Mouse (Mus musculus) intestine, postnatal 0 days (tissue): ENCODE results near the gene Cdkn2d. TPM values are rescaled to one million over a fixed set of nuclear protein-coding genes. Genes with fewer than 3 reads are reported as not detected.
A peak's percentile ranks its signal among the peaks of the same experiment; 100 is the strongest.

ENCODE experiments used
- ATAC-seq: fragments of 200-750 bp; cut with Nextera tagmentation; 2 replicates; pipeline ENCODE4 v1.8.0; 2017; ENCODE audit warnings: mild to moderate bottlenecking, moderate TSS enrichment, moderate library complexity
- H3K27ac ChIP-seq: fragments of 300-500 bp; sonication (generic); 2 replicates; pipeline ENCODE4 v1.5.1; 2014; ENCODE audit warnings: mild to moderate bottlenecking, low read depth, low read length, moderate library complexity
- H3K27me3 ChIP-seq: fragments of 300-500 bp; sonication (generic); replicated peaks from 2 replicates; pipeline ENCODE4 v1.6.1; 2014; ENCODE audit warnings: low read length, mixed read lengths; ENCODE audit not compliant: control insufficient read depth, insufficient read depth
- H3K36me3 ChIP-seq: fragments of 300-500 bp; sonication (generic); 2 replicates; pipeline ENCODE4 v1.6.1; 2014; ENCODE audit warnings: mild to moderate bottlenecking, moderate library complexity; ENCODE audit not compliant: control insufficient read depth, insufficient read depth
- H3K4me1 ChIP-seq: fragments of 300-500 bp; sonication (generic); replicated peaks from 2 replicates; pipeline ENCODE4 v1.6.1; 2014; ENCODE audit warnings: antibody characterized with exemption, low read length, mixed read lengths; ENCODE audit not compliant: control insufficient read depth, insufficient read depth
- H3K4me2 ChIP-seq: fragments of 300-500 bp; sonication (generic); replicated peaks from 2 replicates; pipeline ENCODE4 v1.6.1; 2014; ENCODE audit warnings: low read depth, mild to moderate bottlenecking, moderate library complexity
- H3K4me3 ChIP-seq: fragments of 300-500 bp; sonication (generic); 2 replicates; pipeline ENCODE4 v1.5.1; 2014; ENCODE audit warnings: low read depth, low read length
- H3K9ac ChIP-seq: fragments of 300-500 bp; sonication (generic); 2 replicates; pipeline ENCODE4 v1.6.1; 2014; ENCODE audit warnings: mild to moderate bottlenecking, low read depth, low read length
- H3K9me3 ChIP-seq: fragments of 300-500 bp; sonication (generic); 2 replicates; pipeline ENCODE4 v1.6.1; 2016; ENCODE audit warnings: mixed run types; ENCODE audit not compliant: control insufficient read depth
- CTCF ChIP-seq: sonication (generic); IDR thresholded peaks from 2 replicates; pipeline ENCODE4 v1.5.1; 2016; ENCODE audit warnings: low read depth, mild to moderate bottlenecking, control low read depth, antibody characterized with exemption, moderate library complexity
- WGBS: fragments of 180-500 bp; shearing (Covaris S2); extraction: QIAGEN DNeasy Blood & Tissue Kit; methylation state at CpG from one replicate; pipeline ENCODE4 v1.1.7; 2014; 5-methylcytosine and 5-hydroxymethylcytosine counted together
- polyA plus RNA-seq: library from polyadenylated mRNA; unstranded; fragments of >200 nt; fragmentation: Nextera tagmentation; extraction: Ambion mirVana; gene quantifications from 2 replicates; pipeline ENCODE4 v1.2.1, GENCODE M21; 2015

The Cdkn2d gene
- polyA plus RNA-seq, 1 experiment from 2014 or later = 25.8 TPM

DNA sequence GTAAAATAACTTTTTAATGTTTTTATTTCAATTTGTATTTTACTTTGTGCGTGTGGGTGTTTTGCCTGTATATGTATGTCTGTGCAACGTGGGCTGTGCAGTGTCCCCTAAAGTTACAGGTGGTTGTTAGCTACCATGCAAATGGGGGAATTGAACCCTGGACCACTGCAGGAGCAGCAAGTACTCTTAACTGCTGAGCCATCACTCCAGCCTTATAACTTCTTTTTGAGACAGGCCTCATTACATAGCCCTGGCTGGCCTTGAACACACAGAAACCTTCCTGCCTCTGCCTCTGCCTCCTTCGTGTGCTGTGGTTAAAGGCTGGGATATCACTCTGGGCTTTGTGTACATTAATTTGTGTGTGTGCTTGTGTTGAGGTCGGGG is 51.8 kb downstream of the Cdkn2d start:
- peak overlapping the region; percentile 92 for H3K9ac ChIP-seq
- H3K4me2 ChIP-seq = peak overlapping the region; percentile 87
- 20% methylated on average over 4 of the region's 4 CpGs for WGBS
- peaks cover 15% of the 10 kb centered on the region for H3K4me1 ChIP-seq
- peaks cover 15% of the 10 kb centered on the region for H3K36me3 ChIP-seq
- H3K9me3 ChIP-seq = no peaks in the 10 kb centered on the region
- H3K27ac ChIP-seq = peak overlapping the region; percentile 97
- peaks cover 19% of the 10 kb centered on the region for H3K27me3 ChIP-seq
- no peak for TF ChIP-seq CTCF
- H3K4me3 ChIP-seq = peak overlapping the region; percentile 94
- ATAC-seq = no peak

DNA sequence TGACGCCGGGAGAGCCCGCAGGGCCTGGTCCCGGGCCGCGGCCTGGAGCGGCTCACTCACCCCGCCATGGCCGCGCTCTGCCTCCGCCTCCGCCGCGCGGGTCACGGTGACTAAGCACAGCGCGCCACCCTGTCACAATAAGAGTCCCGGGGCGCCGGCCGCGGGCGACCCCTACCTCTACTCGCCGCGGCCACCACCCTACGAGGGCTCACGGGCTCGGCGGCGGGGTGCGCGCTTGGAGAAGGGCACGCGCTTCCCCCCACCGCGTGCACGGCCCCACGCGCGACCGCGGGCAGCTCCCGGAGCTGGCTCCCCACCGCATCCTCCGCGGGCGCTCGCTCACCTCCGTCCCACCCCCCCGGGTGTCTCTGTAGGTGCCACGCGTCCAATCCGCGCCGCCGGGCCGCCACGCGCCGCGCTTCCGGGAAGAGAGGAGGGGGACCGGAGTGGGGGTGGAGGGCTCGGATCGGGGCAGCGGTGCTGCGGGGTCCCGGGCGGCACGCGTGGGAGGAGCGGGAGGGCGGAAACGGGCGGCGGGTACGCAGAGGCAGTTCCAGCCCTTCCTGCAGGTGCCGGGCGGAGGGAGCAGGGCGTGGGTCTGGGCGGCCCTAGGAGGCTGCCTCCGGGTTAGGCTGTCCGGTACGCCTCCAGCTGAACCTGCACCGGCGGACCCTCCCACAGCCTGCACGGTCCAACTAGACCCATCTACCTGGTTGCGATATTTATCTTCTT is 52.3 kb downstream of the Cdkn2d start, which contains the start of gene Keap1:
Gene Keap1, minus strand, starts transcription at position 629 of the 732 bp plus-strand sequence.
- H3K27me3 ChIP-seq = peaks cover 14% of the 10 kb centered on the region
- peak within 1 kb of the TSS; percentile 94 for H3K4me3 ChIP-seq
- H3K9me3 ChIP-seq = no peaks in the 10 kb centered on the region
- under 1% methylated on average over 75 of the region's 90 CpGs for WGBS
- H3K4me2 ChIP-seq = peak within 1 kb of the TSS; percentile 87
- H3K4me1 ChIP-seq = peaks cover 11% of the 10 kb centered on the region; the same call in 1 of the 2 replicates
- H3K36me3 ChIP-seq = peaks cover 21% of the 10 kb centered on the region
- peak; percentile 13; the same call in 1 of the 2 replicates for TF ChIP-seq CTCF
- H3K9ac ChIP-seq = peak within 1 kb of the TSS; percentile 92
- ATAC-seq = peak; percentile 78
- peak within 1 kb of the TSS; percentile 97 for H3K27ac ChIP-seq

Other genes starting within 250 kb of the Cdkn2d start
- not detected in 2 replicates for gene Zglp1, start 224.3 kb downstream of the Cdkn2d start, polyA plus RNA-seq
- 0.09 and 0.13 TPM in 2 replicates for gene Gm49373, start 218.3 kb downstream of the Cdkn2d start, polyA plus RNA-seq
- gene Fdx1l, start 217.8 kb downstream of the Cdkn2d start, polyA plus RNA-seq = 42.7 and 46.3 TPM in 2 replicates
- gene Gm38431, start 199.4 kb downstream of the Cdkn2d start, polyA plus RNA-seq = 0.22 and 0.42 TPM in 2 replicates
- 22.5 and 26.2 TPM in 2 replicates for gene Raver1, start 199.4 kb downstream of the Cdkn2d start, polyA plus RNA-seq
- gene Tyk2, start 160.2 kb downstream of the Cdkn2d start, polyA plus RNA-seq = 8.0 and 9.2 TPM in 2 replicates
- 113 and 115 TPM in 2 replicates for gene Cdc37, start 141.4 kb downstream of the Cdkn2d start, polyA plus RNA-seq
- gene Pde4a, start 125.7 kb downstream of the Cdkn2d start, polyA plus RNA-seq = 2.8 and 3.5 TPM in 2 replicates
- gene Keap1, start 52.0 kb downstream of the Cdkn2d start, polyA plus RNA-seq = 38.3 and 42.4 TPM in 2 replicates
- not detected in 2 replicates for gene S1pr5, start 43.0 kb downstream of the Cdkn2d start, polyA plus RNA-seq
- 44.7 and 48.1 TPM in 2 replicates for gene Atg4d, start 26.1 kb downstream of the Cdkn2d start, polyA plus RNA-seq
- 7.0 and 7.2 TPM in 2 replicates for gene Kri1, start 3.4 kb downstream of the Cdkn2d start, polyA plus RNA-seq
- gene Ap1m2, start 20.9 kb upstream of the Cdkn2d start, polyA plus RNA-seq = 192 and 208 TPM in 2 replicates
- gene Slc44a2, start 29.3 kb upstream of the Cdkn2d start, polyA plus RNA-seq = 13.3 and 13.8 TPM in 2 replicates
- 41.0 and 42.8 TPM in 2 replicates for gene Ilf3, start 76.5 kb upstream of the Cdkn2d start, polyA plus RNA-seq
- gene Qtrt1, start 120.4 kb upstream of the Cdkn2d start, polyA plus RNA-seq = 16.9 and 17.9 TPM in 2 replicates
- 69.6 and 74.7 TPM in 2 replicates for gene Dnm2, start 133.5 kb upstream of the Cdkn2d start, polyA plus RNA-seq
- 31.1 and 31.4 TPM in 2 replicates for gene Tmed1, start 218.8 kb upstream of the Cdkn2d start, polyA plus RNA-seq
- gene AB124611, start 234.8 kb upstream of the Cdkn2d start, polyA plus RNA-seq = 0.43 and 1.1 TPM in 2 replicates